Mouse (Mus musculus) ES-Bruce4 (cell line): ENCODE data around the gene Hapln2.

Experiments
- CTCF ChIP-seq: IDR thresholded peaks from one replicate; pipeline ENCODE4 v1.8.1; 2011; ENCODE audit warnings: low read depth, low read length
- POLR2A ChIP-seq: IDR thresholded peaks from one replicate; pipeline ENCODE4 v1.8.1; 2011; ENCODE audit warnings: low read length; ENCODE audit not compliant: insufficient read depth

DNA sequence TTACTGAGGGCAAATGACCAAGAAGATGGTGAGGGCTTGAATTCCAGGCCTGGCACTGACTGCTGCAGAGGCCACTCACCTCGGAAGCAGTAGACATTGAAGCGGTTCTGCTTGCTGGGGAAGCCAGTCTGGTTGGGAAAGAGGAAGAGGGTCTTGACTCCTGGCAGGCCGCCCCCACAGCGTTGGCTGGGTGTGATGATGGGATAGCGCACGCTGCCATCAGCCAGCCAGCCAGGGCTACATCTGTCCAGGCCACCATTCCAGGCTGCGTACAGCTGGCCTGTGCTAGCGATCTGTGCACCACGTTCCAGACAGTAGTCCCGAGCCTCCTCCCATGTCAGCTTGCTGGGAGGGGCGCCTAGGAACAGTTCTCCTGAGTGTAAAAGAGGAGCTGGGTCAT is 32.1 kb downstream of the Hapln2 start:
- TF ChIP-seq CTCF (no peak), POLR2A (no peak)
